Mouse (Mus musculus) stomach, postnatal 0 days (tissue): ENCODE results near the gene Irgc1.

Source experiments
- CTCF ChIP-seq: IDR thresholded peaks from 2 replicates; pipeline ENCODE4 v1.5.1; 2016; ENCODE audit warnings: antibody characterized with exemption, low read depth, mild to moderate bottlenecking, moderate library complexity
- EP300 ChIP-seq: optimal IDR thresholded peaks from 2 replicates; pipeline ENCODE3; 2016; ENCODE audit warnings: antibody characterized with exemption

DNA sequence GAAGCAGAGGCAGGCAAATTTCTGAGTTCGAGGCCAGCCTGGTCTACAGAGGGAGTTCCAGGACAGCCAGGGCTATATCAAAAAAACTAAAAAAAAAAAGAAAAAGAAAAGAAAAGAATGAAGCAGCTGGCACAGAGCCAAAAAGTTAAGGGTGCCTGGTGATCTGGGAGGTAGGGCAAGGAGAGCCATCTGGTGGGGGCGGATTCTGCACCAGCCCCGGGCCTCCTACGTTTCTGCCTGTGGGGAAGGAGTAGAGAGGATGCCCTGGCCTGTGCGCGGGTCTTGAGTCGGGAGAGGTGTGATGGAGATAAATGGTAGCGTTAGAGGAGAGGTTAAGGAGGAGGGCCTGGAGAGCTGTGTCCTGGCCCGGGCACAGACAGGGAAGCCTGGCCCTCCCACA lies 43.9 kb downstream of the Irgc1 start:
- no peak for TF ChIP-seq CTCF
- no peak for TF ChIP-seq EP300
